Mouse (Mus musculus) leukemia stem cell, adult 10-12 weeks (primary cell): Measurements from ENCODE around the gene Ppfia2. TPM values are rescaled to one million over a fixed set of nuclear protein-coding genes. Genes with fewer than 3 reads are reported as not detected.

Experiments
- polyA plus RNA-seq: library from polyadenylated mRNA; stranded (reverse); fragments of >175 nt; gene quantifications from 2 replicates; pipeline ENCODE4 v1.2.3, GENCODE M21; 2012; ENCODE audit warnings: low replicate concordance

Gene Ppfia2
- not detected in 2 replicates for polyA plus RNA-seq

GRCm38 (mm10) chr10:106469855-106470532 is at the start of gene Ppfia2:
Gene Ppfia2 (plus strand): TSS chr10:106470339.

